Mouse (Mus musculus) hindbrain, postnatal 0 days (tissue): Measurements from ENCODE around the gene Gm3727. TPM values are rescaled to one million over a fixed set of nuclear protein-coding genes. Genes with fewer than 3 reads are reported as not detected.
"Not testable (repeated sequence)": the region's sequence is repeated elsewhere in the genome, so short reads cannot be mapped to it uniquely, and the experiment has no call there.

ENCODE experiments used
- ATAC-seq: fragments of 200-750 bp; cut with Nextera tagmentation; 2 replicates; pipeline ENCODE4 v1.8.0; 2017; ENCODE audit warnings: mild to moderate bottlenecking, moderate TSS enrichment, moderate library complexity
- DNase-seq: peaks from one replicate; pipeline ENCODE4 v3.0.0-alpha.2; 2015; ENCODE audit warnings: low spot score
- H3K27ac ChIP-seq: fragments of 300-500 bp; sonication (generic); 2 replicates; pipeline ENCODE4 v1.5.1; 2014; ENCODE audit warnings: mild to moderate bottlenecking
- H3K27me3 ChIP-seq: fragments of 300-500 bp; sonication (generic); 2 replicates; pipeline ENCODE4 v1.6.1; 2014; ENCODE audit warnings: low read length, mixed read lengths; ENCODE audit not compliant: insufficient read depth
- H3K36me3 ChIP-seq: fragments of 300-500 bp; sonication (generic); 2 replicates; pipeline ENCODE4 v1.6.1; 2014; ENCODE audit warnings: low read length, mixed read lengths; ENCODE audit not compliant: insufficient read depth
- H3K4me1 ChIP-seq: fragments of 300-500 bp; sonication (generic); 2 replicates; pipeline ENCODE4 v1.6.1; 2014; ENCODE audit warnings: antibody characterized with exemption, low read length, mixed read lengths; ENCODE audit not compliant: insufficient read depth
- H3K4me2 ChIP-seq: fragments of 300-500 bp; sonication (generic); 2 replicates; pipeline ENCODE4 v1.6.1; 2014; ENCODE audit warnings: low read depth, mild to moderate bottlenecking, low read length, moderate library complexity, mixed read lengths
- H3K4me3 ChIP-seq: fragments of 300-500 bp; sonication (generic); 2 replicates; pipeline ENCODE4 v1.5.1; 2014; ENCODE audit warnings: low read length
- H3K9ac ChIP-seq: fragments of 300-500 bp; sonication (generic); replicated peaks from 2 replicates; pipeline ENCODE4 v1.6.1; 2014; ENCODE audit warnings: mild to moderate bottlenecking, low read length, moderate library complexity, mixed read lengths
- H3K9me3 ChIP-seq: fragments of 300-500 bp; sonication (generic); 2 replicates; pipeline ENCODE4 v1.6.1; 2016; ENCODE audit warnings: low read length, mixed read lengths
- CTCF ChIP-seq: IDR thresholded peaks from 2 replicates; pipeline ENCODE4 v1.5.1; 2016; ENCODE audit warnings: antibody characterized with exemption, control low read depth, low read depth
- WGBS: fragments of 180-500 bp; shearing (Covaris S2); extraction: QIAGEN DNeasy Blood & Tissue Kit; methylation state at CpG from one replicate; pipeline ENCODE4 v1.1.7; 2014; 5-methylcytosine and 5-hydroxymethylcytosine counted together
- polyA plus RNA-seq: library from polyadenylated mRNA; unstranded; fragments of >200 nt; fragmentation: Nextera tagmentation; extraction: Ambion mirVana; gene quantifications from 2 replicates; pipeline ENCODE4 v1.2.1, GENCODE M21; 2015
- total RNA-seq: library from RNA; depleted of rRNA; stranded (reverse); fragments of >200 nt; gene quantifications from 2 replicates; pipeline ENCODE4 v1.2.3, GENCODE M21; 2014; rRNA removed

Gm3727 gene
- total RNA-seq (not detected in 2 replicates), polyA plus RNA-seq (not detected in 2 replicates)

DNA sequence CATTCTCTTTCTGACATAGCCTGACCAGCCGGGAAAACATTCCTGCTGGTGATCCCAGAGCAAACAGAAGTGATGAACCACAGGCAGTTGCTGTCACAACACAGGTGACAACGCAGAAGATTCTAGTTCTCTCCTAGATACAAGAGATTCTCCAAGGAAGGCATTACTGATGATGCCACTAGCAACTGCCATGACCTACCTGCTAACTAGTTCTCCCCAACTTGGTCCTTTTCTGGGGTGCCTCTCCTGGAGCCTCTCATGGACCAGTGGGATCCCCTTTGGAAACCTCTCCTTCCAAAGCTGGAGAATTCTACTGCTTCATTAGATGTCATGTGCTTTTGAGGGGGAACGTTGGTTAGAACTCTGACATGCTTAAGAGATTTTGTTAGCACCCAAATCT lies at the start of gene Gm3727:
Gm3727 (minus strand) TSS at position 101 of the 400 bp plus-strand sequence.
- 78% methylated on average over 3 of the region's 3 CpGs for WGBS
- not testable (repeated sequence) for H3K4me3 ChIP-seq, H3K9ac ChIP-seq, H3K4me2 ChIP-seq, H3K27ac ChIP-seq, H3K9me3 ChIP-seq, H3K4me1 ChIP-seq, ATAC-seq, DNase-seq, H3K27me3 ChIP-seq, H3K36me3 ChIP-seq

DNA sequence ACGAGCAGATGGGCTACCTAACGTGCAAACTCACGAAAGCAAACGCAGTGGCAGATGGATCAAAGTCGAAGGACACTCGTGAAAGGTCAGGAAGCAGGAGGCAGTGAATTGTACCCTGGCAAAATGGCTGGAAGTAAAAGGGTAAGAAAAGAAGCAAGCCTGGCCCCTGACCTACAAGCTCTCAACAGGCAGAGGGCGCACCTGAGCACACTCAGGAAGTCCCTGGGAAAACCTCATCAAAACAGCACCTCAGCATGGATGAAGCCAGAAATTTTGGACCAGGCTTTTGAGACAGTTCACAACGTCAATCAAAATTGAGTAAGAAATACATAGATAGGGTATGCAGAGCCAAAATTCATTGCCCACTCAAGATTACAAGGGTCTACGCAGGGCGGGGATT lies 21.0 kb downstream of the Gm3727 start:
- not testable (repeated sequence) for H3K4me1 ChIP-seq
- WGBS: under 1% methylated on average over 7 of the region's 10 CpGs

More for the DNA sequence above, 21.0 kb downstream of the Gm3727 start:
- not testable (repeated sequence) for ATAC-seq, H3K4me3 ChIP-seq, H3K4me2 ChIP-seq, H3K9ac ChIP-seq, H3K27me3 ChIP-seq, H3K27ac ChIP-seq, H3K36me3 ChIP-seq, H3K9me3 ChIP-seq
- peak; percentile 59 for DNase-seq
- peak; percentile 58 for TF ChIP-seq CTCF

Other genes starting within 250 kb of the Gm3727 start
- 1.9 and 2.8 TPM in 2 replicates for gene Gm10406, start 237.3 kb downstream of the Gm3727 start, total RNA-seq
- gene Gm10406, start 237.3 kb downstream of the Gm3727 start, polyA plus RNA-seq: 3.9 and 4.4 TPM in 2 replicates
- gene Gm3685, start 219.7 kb downstream of the Gm3727 start, total RNA-seq: not detected in 2 replicates
- gene Gm3685, start 219.7 kb downstream of the Gm3727 start, polyA plus RNA-seq: not detected in 2 replicates
- 5.1 and 5.2 TPM in 2 replicates for gene Gm3696, start 164.1 kb downstream of the Gm3727 start, total RNA-seq
- 5.5 and 7.1 TPM in 2 replicates for gene Gm3696, start 164.1 kb downstream of the Gm3727 start, polyA plus RNA-seq
- gene Gm6676, start 139.3 kb downstream of the Gm3727 start, total RNA-seq: not detected in 2 replicates
- gene Gm6676, start 139.3 kb downstream of the Gm3727 start, polyA plus RNA-seq: not detected in 2 replicates
- gene Gm3512, start 90.2 kb downstream of the Gm3727 start, total RNA-seq: 4.6 and 5.0 TPM in 2 replicates
- 7.8 and 9.2 TPM in 2 replicates for gene Gm3512, start 90.2 kb downstream of the Gm3727 start, polyA plus RNA-seq
- gene Gm16434, start 70.2 kb downstream of the Gm3727 start, total RNA-seq: not detected in 2 replicates
- gene Gm16434, start 70.2 kb downstream of the Gm3727 start, polyA plus RNA-seq: not detected in 2 replicates
- gene Gm3739, start 50.3 kb upstream of the Gm3727 start, total RNA-seq: 5.6 and 6.0 TPM in 2 replicates
- 7.4 and 8.4 TPM in 2 replicates for gene Gm3739, start 50.3 kb upstream of the Gm3727 start, polyA plus RNA-seq
- gene Gm5797, start 67.7 kb upstream of the Gm3727 start, total RNA-seq: not detected in 2 replicates
- gene Gm5797, start 67.7 kb upstream of the Gm3727 start, polyA plus RNA-seq: not detected in 2 replicates
- not detected in 2 replicates for gene Gm8374, start 100.4 kb upstream of the Gm3727 start, total RNA-seq
- not detected in 2 replicates for gene Gm8374, start 100.4 kb upstream of the Gm3727 start, polyA plus RNA-seq
- not detected in 2 replicates for gene Gm3755, start 186.2 kb upstream of the Gm3727 start, total RNA-seq
- not detected in 2 replicates for gene Gm3755, start 186.2 kb upstream of the Gm3727 start, polyA plus RNA-seq
- gene Gm3752, start 219.0 kb upstream of the Gm3727 start, total RNA-seq: 8.2 TPM in 2 replicates
- 12.4 and 17.0 TPM in 2 replicates for gene Gm3752, start 219.0 kb upstream of the Gm3727 start, polyA plus RNA-seq